Mouse (Mus musculus) heart, postnatal 25 days (tissue): ENCODE measurements around the gene Ngp. TPM values are rescaled to one million over a fixed set of nuclear protein-coding genes. Genes with fewer than 3 reads are reported as not detected.

Experiments
- DNase-seq: peaks from one replicate; pipeline ENCODE4 v3.0.0; 2022; ENCODE audit warnings: low spot score
- intact Hi-C: fragments of 180-260 bp; cut with DNase I; formaldehyde crosslinking; loops from one replicate; pipeline ENCODE4 v1.15.1; 2025
- total RNA-seq, 2 experiments: library from RNA; stranded (reverse); gene quantifications; 2 replicates each; pipeline ENCODE4 v1.2.3; 2021

Ngp gene
- total RNA-seq, 2 experiments from 2014 or later, result not detected

DNA sequence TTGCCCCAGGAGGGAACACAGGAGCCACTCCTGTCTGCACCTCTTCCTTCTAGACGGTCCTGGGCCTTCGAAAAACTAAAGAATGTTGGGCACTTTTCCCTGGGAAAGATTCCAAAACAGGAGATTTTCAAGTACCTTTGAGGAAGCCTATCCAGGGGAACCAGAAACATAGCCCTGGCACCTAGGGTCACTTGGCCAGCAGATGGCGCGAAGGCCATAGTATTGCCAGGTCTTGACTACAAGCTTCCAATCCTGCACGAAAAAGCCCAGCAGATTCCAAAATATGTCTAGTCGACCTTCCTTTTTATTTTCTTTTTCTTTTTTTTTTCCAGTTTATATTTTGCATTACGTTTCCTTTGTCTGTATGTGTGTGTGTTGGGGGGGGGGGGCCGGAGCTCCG is 5.8 kb upstream of the Ngp start:
- no peak for DNase-seq
- intact Hi-C loops, result loop anchor here (5.0 kb wide), 3 partner anchors 64 to 454 kb away; partner anchors contain the start of genes Kif9 and Klhl18

DNA sequence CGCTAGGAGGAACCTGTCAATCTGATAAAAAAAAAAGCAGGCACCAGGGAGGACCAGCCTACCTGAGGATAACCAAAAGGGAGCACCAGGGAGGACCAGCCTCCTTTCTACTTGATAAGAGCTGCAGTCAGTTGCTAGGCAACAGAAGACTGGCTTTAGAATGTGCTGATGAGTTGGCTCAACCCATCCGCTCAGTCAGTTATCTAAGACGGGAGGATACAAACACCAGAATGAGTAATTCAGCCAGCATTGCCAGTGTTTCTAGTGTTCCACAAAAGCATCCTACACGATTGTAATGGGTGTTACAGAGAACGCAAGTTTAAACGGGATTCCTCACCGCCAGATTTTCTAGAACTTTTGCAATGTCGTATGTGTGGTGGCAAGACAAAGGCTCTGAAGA is 11.7 kb downstream of the Ngp start:
- DNase-seq, result no peak
- intact Hi-C loops, result no loop called here

GRCm38 (mm10) chr9:110433045-110433444 is 13.5 kb downstream of the Ngp start:
- intact Hi-C loops, result no loop called here
- no peak for DNase-seq

- intact Hi-C loops, result no loop called here
- no peak for DNase-seq
Measured at GRCm38 (mm10) chr9:110436041-110436440, 16.5 kb downstream of the Ngp start.

DNA sequence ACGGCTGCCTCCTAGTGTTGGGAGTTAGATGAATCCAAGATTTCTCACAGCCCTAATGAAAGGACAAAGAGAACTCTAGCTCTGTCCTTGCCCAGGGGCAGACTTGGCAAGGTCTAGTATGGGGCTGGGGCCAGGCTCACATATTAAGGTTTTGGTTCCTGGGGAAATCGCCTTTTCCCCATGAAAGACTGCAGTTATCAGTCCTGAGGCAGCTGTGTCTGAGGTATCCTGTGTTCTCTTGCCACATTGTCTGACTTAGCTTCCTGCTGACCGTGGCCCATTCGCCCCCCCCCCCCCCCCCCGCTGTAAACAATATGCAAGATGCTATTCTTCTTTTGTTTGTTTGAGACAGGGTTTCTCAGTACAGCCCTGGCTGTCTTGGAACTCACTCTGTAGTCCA is 20.5 kb downstream of the Ngp start:
- intact Hi-C loops, result loop anchor here (10.0 kb wide), 1 partner anchor 345 kb away; no protein-coding TSS in a partner anchor
- DNase-seq, result no peak

DNA sequence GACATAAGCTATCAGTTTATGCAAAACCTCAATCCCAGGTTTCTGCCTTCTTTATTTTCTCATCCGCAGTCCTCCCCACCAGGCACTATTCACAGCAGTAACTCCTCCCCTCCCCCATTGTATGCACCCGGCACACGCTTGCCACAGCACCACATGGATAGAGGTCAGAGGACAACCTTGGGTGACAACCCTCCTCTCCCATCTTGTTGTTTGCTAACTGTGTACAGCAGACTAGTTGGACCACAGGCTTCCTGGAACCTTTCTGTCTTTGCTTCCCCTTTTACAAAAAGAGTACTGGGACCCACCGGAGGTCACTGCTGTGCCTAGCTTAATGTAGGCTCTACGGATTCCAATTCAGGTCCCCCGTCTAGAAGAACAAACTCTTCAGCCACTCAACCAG is 21.0 kb downstream of the Ngp start:
- intact Hi-C loops, result loop anchor here (10.0 kb wide), 1 partner anchor 344 kb away; no protein-coding TSS in a partner anchor
- DNase-seq, result no peak

DNA sequence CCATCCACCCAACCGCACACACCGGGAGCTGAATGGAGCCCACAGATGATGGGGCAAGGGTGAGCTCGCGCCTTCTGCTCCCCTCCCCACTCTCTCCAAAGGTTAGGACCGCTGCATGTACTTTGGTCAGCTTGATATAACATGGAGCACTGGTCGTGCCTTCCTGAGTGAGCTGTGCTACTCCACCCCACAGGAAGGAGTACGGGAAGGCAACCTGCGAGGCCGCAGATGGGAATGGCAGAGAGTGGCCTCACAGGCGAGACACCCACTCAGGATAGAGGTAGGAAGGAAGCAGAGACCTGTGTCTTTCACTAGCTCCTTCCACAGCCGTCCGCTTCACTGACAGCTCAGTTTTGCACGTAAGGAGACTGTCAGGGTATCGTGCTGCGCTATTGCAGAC is 28.8 kb downstream of the Ngp start:
- intact Hi-C loops, result loop anchor here (5.0 to 10.0 kb wide), 2 partner anchors 179 to 336 kb away; no protein-coding TSS in a partner anchor
- no peak for DNase-seq

- DNase-seq, result peak; percentile 24
- intact Hi-C loops, result loop anchor here (1.0 to 10.0 kb wide), 4 partner anchors 82 to 336 kb away; no protein-coding TSS in a partner anchor
Measured at GRCm38 (mm10) chr9:110448857-110449617, 29.5 kb downstream of the Ngp start.

- DNase-seq, result no peak
- intact Hi-C loops, result no loop called here
Measured at GRCm38 (mm10) chr9:110452523-110452922, 33.0 kb downstream of the Ngp start.

- intact Hi-C loops, result no loop called here
- no peak for DNase-seq
Measured at GRCm38 (mm10) chr9:110457926-110458325, 38.4 kb downstream of the Ngp start.

DNA sequence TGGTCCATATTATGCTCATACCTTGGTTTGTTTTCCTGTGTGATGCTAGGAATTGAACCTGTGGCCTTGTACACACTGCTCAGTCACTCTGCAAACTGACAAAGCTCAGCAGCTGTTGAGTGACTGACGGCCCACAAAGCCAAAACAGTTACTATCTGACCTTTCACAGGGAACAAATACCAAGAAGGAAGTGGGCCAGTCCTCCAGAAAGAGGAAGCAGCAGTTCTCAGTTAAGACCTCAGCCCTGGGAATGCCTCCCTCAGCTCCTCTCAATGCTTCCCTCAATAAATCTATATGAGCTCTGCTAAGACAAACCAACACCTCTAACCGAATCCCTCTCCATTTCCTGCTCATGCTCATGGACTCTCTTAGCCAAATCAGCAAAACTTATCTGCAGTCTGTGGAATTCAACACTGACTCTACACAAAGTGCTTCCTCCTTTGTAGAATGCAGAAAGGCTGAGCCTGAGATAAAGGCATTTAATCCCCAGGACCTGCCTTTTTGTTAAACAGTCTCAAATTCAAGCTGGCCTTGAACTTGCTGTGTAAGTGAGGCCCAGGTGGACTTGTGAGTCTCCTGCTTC is 39.7 kb downstream of the Ngp start:
- intact Hi-C loops, result no loop called here
- DNase-seq, result no peak

- no peak for DNase-seq
Measured at GRCm38 (mm10) chr9:110460884-110461815, 41.6 kb downstream of the Ngp start.

DNA sequence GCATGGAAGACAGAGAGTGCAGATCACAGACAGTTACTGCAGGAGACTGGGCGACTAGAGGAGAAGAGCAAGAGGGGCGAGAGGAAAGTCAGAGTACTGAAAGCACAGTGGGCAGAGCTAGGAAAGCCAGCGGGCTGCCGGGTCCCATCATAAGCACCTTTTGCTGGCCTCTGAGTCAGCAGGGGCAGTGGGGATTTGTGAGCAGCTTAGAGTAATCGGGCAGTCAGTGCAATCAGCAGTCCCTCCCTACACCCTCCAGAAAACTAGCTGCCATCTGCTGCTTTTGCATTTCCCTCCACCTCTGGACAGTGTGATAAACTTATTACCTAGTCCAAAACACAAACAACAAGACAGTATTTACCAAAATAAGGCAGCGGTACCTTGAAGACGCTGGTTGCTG is 42.8 kb downstream of the Ngp start:
- intact Hi-C loops, result no loop called here
- DNase-seq, result no peak

More at GRCm38 (mm10) chr9:110460884-110461815, 41.6 kb downstream of the Ngp start:
- intact Hi-C loops, result no loop called here

DNA sequence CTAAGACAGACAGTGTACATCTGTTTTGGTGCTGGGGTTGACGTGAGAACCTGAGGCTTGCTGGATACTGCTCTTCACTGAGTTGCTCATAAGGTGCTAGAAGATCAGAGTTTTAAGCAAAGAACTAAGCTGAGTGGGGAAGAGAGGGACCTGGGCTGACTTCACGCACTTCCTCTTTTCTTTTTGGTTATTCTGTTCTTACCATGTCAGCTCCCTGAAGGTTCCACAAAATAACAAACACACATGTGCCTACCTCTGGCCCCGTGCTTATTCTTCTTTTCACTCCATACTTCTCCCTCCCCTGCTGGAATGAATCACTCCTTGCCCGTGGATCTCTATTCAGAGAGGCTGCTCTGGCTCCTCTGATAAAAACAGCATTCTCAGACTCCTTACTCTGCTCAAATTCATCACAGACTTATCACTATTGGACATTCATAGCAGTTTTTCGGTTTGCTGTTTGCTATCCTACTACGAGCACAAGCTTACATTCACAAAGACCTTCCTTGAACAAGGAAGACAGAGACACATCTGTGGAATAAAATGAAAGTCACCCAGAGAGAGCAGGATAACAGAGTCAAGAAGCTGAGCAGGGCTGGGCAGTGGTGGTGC is 44.5 kb downstream of the Ngp start:
- intact Hi-C loops, result no loop called here

DNA sequence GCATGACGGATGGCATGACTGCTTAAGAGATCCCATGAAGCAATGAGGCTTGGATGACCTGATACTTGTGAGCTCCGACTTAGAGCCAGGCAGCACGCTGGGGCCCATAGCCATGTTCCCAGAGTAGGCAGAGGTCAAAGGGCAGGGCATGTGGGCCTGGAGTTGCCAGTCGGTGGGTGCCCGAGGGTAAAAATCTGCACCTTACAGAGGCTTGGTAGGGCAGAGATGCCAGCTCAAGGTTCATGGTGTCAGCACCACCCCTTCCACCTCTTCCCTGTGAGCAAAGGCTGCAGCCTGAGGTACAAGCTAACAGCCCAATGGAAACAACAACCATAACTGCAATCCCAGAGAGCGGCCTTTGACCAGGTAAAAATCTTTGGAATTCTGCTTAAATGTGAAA is 45.8 kb downstream of the Ngp start:
- no peak for DNase-seq
- intact Hi-C loops, result no loop called here

More for the DNA sequence above, 44.5 kb downstream of the Ngp start:
- no peak for DNase-seq

DNA sequence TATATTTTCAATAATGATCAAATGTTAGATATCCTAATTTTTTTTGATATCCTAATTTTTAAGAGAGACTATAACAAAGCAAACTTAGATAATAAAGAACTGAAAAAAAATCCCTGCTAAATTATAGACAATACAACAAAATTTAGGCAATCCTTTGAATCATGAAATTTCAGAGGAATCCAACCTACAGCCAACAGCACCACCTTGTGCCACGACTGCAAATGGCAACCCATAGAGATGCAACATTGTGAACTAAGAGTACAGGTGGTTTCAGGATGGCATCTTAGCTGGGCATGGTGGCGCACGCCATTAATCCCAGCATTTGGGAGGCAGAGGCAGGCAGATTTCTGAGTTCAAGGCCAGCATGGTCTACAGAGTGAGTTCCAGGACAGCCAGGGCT is 46.6 kb downstream of the Ngp start:
- no peak for DNase-seq
- intact Hi-C loops, result no loop called here
